Mouse (Mus musculus): Measurements from ENCODE around the gene Ern1. TPM values are rescaled to one million over a fixed set of nuclear protein-coding genes. Genes with fewer than 3 reads are reported as not detected.

Gene Ern1
- total RNA-seq (2021) = 1 to 10 TPM; 7.6 to 9.5 TPM

DNA sequence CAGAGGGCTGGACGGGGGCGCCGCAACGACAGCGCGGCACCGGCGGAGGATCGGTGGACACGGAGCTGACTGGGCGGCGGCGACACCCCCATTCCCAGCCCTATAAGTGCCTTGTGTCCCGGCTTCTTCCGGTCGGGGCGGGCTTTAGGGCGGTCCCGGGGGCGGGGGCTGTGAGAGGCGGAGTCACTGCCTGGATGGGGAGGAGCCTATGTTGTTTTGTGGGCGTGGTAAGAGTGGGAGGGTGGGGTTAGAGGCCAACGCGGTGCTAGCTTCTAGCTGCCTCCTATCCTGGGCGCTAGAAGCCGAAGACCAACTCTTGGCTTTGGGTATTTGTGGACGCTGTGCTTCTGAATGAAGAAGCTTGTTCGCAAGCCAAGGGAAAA, at the start of gene Ern1:
Gene Ern1 (minus strand): TSS at position 120 of the 383 bp plus-strand sequence.
- intact Hi-C loops (cut with DNase I) = loop anchor here (5.0 kb wide), 1 partner anchor 35 kb away; no protein-coding TSS in a partner anchor
- DNase-seq (ENCODE audit: extremely low spot score in 1 of 2, low spot score in 2 of 2) = peak; percentile 91 to 93

DNA sequence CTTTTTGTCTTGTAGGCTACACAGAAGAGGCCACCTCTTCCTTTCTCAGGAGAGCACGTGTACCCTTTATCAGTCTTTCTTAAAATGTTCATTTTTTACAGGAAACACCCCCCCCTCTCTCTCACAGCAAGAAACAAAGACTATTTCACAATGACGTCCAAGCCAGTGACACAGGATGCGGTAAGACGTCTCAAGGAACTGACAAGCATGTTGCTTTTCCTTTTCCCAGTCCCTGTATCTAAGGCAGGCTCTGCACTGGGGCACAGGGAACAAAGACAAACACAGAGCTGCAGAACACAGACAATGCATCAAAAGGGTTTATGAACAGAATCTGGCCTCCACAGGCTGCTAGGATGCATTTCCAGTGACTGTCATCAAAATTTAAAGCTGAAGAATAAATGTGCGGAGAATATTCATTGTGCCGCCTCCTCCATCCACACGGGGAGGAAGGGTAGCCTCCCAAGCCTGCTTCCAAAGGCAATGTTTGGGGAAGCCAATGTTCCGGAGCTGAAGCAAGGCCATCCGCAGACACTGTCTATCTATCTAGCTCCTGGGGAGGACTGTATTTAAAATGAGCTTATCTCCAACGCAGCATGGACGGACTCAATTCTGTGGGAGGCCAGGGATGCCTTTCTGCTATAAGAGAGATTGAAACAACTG, 48.7 kb upstream of the Ern1 start:
- intact Hi-C loops (cut with DNase I) = no loop called here
- no peak for DNase-seq (ENCODE audit: extremely low spot score in 1 of 2, low spot score in 2 of 2)

DNA sequence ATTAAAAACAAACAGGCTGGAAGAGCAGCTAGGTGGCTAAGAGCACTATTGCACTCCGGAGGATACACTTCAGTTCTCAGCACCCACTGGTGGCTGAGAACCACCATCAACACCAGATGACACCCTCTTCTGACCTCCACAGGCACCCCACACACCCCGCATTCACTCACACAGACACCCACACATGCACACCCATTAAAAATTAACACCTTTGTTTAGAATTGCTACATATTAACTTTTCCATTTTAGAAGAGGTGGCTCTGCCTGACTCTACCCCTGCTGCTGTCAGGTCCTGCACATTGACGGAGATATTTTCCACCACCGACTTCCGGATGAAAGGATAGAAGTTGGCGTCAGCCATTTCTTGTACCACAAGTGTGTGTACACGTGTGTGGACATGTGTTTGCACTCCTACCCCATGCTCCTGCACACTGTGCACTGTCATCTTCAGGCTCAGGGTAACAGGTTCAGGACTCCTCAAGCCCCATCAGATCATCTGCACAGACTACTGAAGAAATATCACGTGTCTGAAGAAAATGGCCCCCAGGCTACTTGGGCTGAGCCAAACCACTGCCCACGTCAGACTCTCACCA, 48.1 kb upstream of the Ern1 start:
- DNase-seq (ENCODE audit: extremely low spot score in 1 of 2, low spot score in 2 of 2) = no peak
- intact Hi-C loops (cut with DNase I) = no loop called here

DNA sequence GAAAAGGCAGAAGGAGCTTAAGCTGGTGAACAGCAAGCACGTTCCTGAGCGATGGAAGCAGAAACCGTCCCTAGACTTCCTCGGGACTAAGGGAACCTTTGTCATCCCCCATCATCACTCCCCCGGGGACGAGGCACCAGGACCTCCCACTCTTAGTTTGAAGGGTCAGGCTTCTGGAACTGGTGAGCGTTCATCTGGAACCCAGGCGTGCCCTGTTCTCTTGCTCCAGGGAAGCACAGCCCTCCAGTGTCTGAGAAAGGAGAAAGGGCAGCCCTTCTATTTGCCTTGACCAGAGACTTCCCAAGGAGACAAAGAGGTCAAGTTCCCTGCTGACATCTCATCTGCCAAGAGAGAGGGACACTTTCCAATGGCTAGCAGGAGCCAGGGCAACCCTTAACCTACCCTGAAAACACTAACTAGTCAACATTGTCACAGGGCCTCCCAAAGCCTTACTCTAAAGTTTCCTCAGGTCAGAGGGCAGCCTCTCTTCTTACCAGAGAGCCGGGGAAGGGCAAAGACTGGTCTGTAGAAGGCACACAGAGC, 44.7 kb upstream of the Ern1 start:
- DNase-seq (ENCODE audit: extremely low spot score in 1 of 2, low spot score in 2 of 2) = no peak
- intact Hi-C loops (cut with DNase I) = no loop called here

DNA sequence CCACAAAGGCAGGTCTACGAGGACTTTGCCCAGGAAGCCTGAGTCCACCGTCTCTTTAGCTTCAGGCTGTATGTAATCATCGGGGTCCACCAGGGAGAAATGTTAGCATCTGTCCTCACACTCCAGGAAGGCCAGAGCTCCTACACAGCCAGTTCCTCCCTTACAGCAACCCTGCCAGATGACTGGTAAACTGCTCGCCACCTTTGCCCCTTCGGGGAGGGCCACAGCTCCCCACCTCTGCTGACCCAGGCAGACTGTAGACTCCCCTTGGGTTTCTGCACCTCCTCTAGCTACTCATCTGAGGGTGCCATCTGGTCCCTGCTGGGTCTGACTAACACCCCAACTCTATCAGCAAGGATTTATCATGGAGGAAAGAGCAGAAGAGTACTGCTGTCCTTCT, 42.1 kb upstream of the Ern1 start:
- intact Hi-C loops (cut with DNase I) = no loop called here
- no peak for DNase-seq (ENCODE audit: extremely low spot score in 1 of 2, low spot score in 2 of 2)

DNA sequence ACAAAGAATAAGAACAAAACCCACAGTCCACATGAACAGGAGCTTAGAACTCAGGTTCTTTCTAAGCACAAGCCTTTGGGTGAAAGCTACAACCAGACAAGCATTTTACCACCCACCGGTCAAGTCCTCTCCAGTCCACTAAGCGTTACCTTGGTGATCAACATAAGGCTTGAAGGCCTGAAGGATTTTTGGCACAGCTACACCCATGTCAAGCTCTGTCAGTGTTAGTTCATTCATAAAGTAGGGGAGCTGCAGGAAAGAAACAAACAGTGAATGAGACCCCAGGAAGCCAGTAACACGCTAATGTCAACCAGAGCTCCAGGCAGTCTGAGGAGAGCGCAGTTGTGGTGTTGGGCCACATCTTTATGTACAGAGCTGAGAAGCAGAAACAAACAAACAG, 41.5 kb upstream of the Ern1 start:
- intact Hi-C loops (cut with DNase I) = no loop called here
- no peak for DNase-seq (ENCODE audit: extremely low spot score in 1 of 2, low spot score in 2 of 2)

DNA sequence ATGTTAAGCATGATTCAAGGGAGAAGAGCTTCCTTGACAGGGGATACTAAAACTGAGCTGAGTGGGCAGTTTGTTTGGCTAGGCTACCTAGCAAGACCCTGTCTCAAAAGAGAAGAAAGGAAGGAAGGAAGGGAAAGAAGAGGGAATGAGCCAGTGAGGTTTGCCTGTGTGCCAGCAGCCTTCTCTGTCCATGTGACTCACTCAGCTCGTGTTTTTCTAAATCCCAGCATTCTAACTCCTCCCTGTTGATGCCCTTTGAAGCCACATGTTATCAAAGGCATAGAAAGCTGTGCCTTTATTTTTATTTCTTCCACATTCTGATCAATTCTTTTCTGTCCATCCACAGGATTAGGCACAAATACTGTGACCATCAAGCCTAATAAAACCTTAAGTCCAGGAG, 40.3 kb upstream of the Ern1 start:
- intact Hi-C loops (cut with DNase I) = no loop called here
- DNase-seq (ENCODE audit: extremely low spot score in 1 of 2, low spot score in 2 of 2) = no peak

DNA sequence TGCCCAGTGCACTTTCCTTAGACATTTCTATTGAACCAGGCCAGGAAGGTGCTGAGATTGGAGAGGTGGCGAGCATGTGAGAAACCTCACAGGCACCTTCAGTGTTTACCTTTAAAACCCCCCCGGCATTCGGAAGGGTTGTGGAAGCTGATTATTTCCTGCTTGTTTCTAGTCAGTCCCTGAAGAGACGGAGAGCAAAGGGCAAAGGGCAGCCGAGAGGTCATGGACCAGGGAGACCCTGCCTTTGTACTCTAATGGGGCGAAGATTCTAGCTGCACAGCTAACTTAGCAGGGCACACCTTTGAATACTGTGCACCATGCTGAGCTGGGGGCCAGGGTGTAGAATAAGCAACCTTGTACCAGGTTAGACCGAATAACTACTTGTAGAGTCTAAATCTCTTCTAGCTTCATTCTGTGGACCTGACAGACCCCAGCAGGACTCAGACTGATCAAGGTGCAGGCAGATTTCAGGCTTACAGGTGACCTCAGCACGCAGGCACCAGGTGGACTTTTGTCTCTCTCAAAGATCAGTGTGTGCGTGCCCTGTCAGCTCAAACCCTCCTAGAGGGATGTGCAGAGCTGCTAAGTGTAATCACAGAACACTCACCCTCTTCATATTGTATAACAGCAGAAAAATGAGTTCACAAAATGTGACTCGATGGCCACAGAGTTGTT, 39.6 kb upstream of the Ern1 start:
- DNase-seq (ENCODE audit: extremely low spot score in 1 of 2, low spot score in 2 of 2) = no peak
- intact Hi-C loops (cut with DNase I) = no loop called here

DNA sequence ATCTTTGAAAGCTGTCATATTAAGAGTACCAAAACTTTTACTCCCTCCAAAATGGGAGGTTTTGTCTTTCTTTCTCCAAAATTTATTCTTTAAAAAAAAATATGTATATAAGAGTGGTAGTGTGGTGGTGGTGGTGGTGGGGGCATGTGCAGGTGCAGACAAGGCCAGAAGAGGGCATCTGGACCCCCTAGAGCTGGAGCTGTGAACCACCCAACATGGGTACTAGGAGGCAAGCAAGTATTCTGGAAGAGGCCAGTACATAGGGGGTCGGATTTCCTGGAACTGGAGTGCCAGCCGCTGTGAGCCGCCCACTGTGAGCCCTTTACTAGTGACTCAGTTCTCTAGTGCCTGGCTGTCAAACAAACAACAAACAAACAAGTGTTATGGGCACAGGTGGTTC, 34.9 kb upstream of the Ern1 start:
- intact Hi-C loops (cut with DNase I) = no loop called here

DNA sequence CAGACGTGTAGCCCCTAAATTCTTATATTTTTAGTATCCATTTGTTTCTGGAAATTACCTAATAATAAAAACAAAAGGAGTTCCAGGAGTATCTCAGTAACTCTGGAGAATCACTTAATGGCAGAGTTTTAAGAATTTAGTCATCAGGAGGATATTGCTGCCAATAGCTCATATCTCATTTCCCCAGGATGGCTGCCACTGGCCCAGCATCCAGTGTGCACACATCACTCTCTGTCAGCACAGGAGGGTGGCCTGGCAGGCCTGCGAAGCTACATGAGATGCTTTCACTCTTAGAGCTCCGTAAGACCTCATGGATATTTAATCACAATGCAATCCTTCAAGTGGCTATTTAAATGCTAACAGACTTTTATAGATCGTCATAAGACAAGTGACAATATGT, 34.0 kb upstream of the Ern1 start:
- DNase-seq (ENCODE audit: extremely low spot score in 1 of 2, low spot score in 2 of 2) = no peak
- intact Hi-C loops (cut with DNase I) = no loop called here

More for the DNA sequence above, 34.9 kb upstream of the Ern1 start:
- no peak for DNase-seq (ENCODE audit: extremely low spot score in 1 of 2, low spot score in 2 of 2)

DNA sequence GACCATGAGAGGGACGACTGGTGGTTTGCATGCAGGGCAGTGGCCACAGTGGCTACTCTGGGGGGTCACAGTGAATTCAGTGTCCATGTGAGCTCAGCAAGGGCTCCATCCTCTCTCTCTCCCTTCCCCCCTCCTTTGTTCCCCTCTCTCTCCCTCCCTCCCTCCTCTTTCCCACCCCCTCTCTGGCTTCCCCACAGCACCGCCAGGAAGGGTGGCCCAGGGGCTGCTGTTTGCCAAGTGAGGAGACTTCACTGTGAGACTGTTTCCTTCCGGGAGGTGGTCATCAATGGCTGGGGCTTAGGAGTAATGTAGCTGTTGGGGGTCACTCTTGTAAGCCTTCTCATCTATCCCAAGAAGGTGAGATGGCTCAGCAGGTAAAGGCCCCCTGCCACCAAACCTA, 32.8 kb upstream of the Ern1 start:
- no peak for DNase-seq (ENCODE audit: extremely low spot score in 1 of 2, low spot score in 2 of 2)
- intact Hi-C loops (cut with DNase I) = no loop called here

DNA sequence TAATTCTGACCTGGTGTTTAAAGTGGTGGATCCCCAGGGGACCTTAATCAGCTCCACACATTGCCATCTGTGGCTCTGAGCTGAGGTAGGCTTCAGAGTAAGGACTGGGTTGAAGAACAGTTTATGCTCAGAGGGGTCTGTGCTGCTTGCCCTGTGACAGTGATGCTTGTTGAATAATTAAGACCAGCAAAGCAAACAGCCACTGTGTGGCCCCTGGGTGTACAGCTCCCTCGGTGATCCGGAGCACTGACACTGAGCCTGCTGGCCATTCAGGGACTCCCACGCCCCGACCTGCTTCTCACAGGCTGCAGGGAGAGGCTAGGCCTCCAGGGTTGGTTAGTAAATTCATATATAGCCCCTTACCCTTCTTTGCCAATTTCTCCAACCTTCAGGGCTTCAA, 31.9 kb upstream of the Ern1 start:
- intact Hi-C loops (cut with DNase I) = no loop called here
- no peak for DNase-seq (ENCODE audit: extremely low spot score in 1 of 2, low spot score in 2 of 2)

DNA sequence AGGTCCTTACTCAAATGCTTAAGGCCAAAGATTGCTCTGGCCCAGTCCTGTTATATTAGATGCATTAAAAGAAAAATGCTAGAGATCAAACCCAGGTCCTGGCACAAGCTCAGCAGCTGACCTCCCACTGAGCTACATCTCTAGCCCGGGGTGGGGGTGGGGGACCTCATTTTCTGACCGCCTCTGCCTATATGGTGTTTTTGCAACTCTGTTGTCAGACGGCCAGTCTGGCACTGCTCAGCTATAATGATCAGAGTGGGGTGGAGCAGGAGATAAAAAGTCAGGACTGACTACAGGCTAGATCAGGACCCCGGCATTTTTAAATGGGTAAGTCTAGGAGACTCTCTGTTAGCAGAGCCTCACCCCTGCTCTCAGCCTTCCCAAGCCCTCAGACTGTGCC, 30.7 kb upstream of the Ern1 start:
- DNase-seq (ENCODE audit: extremely low spot score in 1 of 2, low spot score in 2 of 2) = no peak
- intact Hi-C loops (cut with DNase I) = no loop called here

DNA sequence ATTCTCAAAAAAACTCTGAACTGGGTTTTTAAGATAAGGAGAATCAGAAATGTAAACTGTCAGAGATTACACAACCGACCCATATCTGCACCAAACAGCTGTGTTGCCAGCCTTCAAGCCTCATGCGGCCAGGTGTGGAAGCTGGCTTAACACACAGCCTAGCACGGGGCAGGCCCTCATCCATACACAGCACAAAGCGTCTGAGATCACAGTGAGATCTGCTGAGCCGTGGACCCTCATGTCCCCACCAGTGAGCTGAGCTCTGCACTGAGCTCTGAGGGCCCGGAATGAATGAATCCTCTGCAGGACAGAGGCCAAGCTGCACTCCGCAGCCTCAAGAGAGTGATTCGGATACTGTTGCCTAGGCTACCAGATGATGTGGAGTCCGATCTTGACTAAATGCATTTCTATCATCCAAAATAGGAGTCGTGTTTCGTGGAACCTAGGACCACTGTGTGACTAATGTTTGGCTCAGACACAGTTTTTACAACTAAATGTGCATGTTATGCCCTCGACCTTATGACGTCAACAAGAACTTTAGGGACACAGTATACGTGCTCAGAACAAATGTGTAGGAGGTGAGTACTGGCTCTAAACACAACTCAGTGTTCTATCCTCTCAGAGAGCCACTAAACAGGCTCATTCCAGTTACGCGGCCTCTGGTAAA, 27.6 kb upstream of the Ern1 start:
- no peak for DNase-seq (ENCODE audit: extremely low spot score in 1 of 2, low spot score in 2 of 2)
- intact Hi-C loops (cut with DNase I) = no loop called here

DNA sequence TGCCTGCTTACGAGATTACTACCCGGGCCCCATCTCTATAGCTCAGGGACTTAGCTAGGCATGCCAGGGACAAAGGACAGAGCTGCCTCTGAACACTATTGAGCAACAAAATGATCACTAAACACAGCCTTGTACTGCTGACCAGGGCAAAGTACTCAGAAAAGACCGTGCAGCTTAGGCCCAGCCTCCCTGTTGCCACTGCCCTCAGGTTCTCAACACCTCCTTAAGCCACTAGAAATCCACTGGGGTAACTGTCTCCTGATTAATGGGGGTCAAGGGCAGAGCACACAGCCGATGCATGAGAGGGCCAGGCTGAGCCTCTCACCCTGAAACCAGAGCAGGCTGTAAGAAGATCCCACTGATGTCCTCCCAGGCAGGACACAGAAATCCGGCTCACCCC, 26.8 kb upstream of the Ern1 start:
- DNase-seq (ENCODE audit: extremely low spot score in 1 of 2, low spot score in 2 of 2) = no peak
- intact Hi-C loops (cut with DNase I) = no loop called here

DNA sequence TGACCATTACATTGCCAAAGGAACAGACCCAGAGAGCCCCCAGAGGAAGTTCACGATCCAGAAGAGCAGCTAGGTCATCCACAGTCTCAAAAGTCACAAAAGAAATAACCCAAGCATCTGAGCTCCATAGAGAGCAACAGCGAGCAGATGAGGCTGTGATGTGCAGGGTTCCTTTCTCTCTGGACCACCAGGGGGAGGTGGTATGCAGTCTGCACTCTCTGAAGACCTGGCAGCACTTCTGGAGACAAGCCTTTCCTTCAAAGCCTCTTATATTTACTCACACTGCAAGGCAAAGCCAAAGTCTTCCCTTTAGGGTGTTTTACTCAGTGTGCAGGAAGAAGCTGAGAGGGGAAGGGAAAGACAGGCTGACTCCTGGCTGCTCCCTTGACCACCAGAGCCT, 25.5 kb upstream of the Ern1 start:
- intact Hi-C loops (cut with DNase I) = loop anchor here (2.0 kb wide), 1 partner anchor 114 kb away; no protein-coding TSS in a partner anchor
- peak; percentile 69 to 73 for DNase-seq (ENCODE audit: extremely low spot score in 1 of 2, low spot score in 2 of 2)

DNA sequence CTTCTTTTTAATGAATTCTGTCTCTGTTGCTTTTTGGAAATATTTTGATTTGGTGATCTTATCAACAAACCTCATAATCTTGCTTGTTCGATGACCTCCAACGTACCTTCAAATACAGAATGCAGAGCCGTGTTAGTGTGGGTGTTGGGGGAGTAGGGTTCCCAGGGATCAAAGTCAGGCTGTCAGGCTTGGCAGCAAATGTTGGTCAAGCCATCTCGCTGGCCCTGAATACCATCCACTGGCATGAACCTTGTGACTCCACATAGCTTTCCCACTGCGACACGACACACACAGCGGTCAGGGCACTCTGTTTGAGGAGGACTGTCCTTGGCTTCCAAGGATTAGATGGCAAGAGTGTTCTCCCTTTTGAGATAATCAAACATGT, 24.3 kb upstream of the Ern1 start:
- no peak for DNase-seq (ENCODE audit: extremely low spot score in 1 of 2, low spot score in 2 of 2)
- intact Hi-C loops (cut with DNase I) = loop anchor here (2.0 kb wide), 1 partner anchor 115 kb away; no protein-coding TSS in a partner anchor

DNA sequence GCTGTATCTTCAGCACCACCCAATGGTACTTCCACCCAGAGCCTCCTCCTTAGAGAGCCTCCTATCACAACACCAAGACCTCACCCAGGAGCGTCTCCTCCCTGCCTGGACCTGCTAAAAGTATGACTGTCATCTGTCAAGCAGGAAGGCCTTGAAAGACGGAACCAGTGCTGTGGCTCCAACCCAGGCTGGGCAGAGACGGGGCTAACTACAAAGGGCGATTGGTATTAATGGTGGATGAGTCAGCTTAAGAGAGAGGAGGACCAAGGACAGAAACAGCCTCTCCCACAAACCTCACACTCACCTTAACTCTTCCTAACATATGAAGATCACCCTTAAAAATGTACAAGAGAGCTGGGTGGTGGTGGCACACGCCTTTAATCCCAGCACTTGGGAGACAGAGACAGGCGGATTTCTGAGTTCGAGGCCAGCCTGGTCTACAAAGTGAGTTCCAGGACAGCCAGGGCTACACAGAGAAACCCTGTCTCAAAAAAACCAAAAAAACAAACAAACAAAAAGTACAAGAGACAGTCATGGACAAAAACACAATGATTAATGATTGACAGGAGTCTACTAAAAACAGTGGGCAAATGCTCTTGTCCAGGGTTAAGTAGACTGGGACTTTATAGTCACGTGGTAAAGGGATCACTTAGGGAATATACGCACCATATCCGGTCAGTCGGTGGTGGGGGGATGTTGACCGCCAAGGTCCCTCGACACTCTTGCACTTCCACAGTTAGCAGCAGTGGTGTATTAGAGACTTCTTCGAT, 23.8 kb upstream of the Ern1 start:
- intact Hi-C loops (cut with DNase I) = loop anchor here (2.0 kb wide), 1 partner anchor 115 kb away; no protein-coding TSS in a partner anchor
- no peak for DNase-seq (ENCODE audit: extremely low spot score in 1 of 2, low spot score in 2 of 2)

DNA sequence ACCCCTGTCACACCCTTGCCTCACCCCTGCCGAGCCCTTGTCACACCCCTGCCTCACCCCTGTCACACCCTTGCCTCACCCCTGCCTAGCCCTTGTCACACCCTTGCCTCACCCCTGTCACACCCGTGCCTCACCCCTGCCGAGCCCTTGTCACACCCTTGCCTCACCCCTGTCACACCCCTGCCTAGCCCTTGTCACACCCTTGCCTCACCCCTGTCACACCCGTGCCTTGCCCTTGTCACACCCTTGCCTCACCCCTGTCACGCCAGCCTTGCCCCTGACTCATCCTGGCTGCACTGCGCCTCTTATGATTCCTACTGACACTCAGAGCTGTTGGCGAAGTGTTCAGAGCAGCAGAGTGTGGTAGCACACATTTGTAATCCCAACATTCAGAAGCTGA, 20.0 kb upstream of the Ern1 start:
- intact Hi-C loops (cut with DNase I) = no loop called here

More for the DNA sequence above, 20.0 kb upstream of the Ern1 start:
- DNase-seq (ENCODE audit: extremely low spot score in 1 of 2, low spot score in 2 of 2) = no peak

Measured in left cerebral cortex, postnatal 10 days (tissue).